Mouse (Mus musculus) stomach, postnatal 0 days (tissue): ENCODE results near the gene Dbt. TPM values are rescaled to one million over a fixed set of nuclear protein-coding genes. Genes with fewer than 3 reads are reported as not detected.
"Not testable (repeated sequence)": the region's sequence is repeated elsewhere in the genome, so short reads cannot be mapped to it uniquely, and the experiment has no call there.

Experiments used
- ATAC-seq: fragments of 200-750 bp; cut with Nextera tagmentation; 2 replicates; pipeline ENCODE4 v1.8.0; 2017; ENCODE audit not compliant: low FRiP score, low TSS enrichment
- DNase-seq: peaks from one replicate; pipeline ENCODE4 v3.0.0-alpha.2; 2016; ENCODE audit warnings: low spot score
- H3K27ac ChIP-seq: fragments of 300-500 bp; sonication (generic); replicated peaks from 2 replicates; pipeline ENCODE4 v1.5.1; 2014; ENCODE audit warnings: mild to moderate bottlenecking, control low read depth
- H3K27me3 ChIP-seq: fragments of 300-500 bp; sonication (generic); 2 replicates; pipeline ENCODE4 v1.6.1; 2014; ENCODE audit warnings: low read length; ENCODE audit not compliant: control insufficient read depth, insufficient read depth
- H3K36me3 ChIP-seq: fragments of 300-500 bp; sonication (generic); 2 replicates; pipeline ENCODE4 v1.6.1; 2014; ENCODE audit warnings: low read length, mixed read lengths; ENCODE audit not compliant: control insufficient read depth, insufficient read depth
- H3K4me1 ChIP-seq: fragments of 300-500 bp; sonication (generic); replicated peaks from 2 replicates; pipeline ENCODE4 v1.6.1; 2014; ENCODE audit warnings: antibody characterized with exemption; ENCODE audit not compliant: control insufficient read depth, insufficient read depth
- H3K4me2 ChIP-seq: fragments of 300-500 bp; sonication (generic); replicated peaks from 2 replicates; pipeline ENCODE4 v1.6.1; 2014; ENCODE audit warnings: low read depth, mild to moderate bottlenecking, control low read depth, moderate library complexity
- H3K4me3 ChIP-seq: fragments of 300-500 bp; sonication (generic); 2 replicates; pipeline ENCODE4 v1.5.1; 2014; ENCODE audit warnings: low read depth, low read length, control low read depth
- H3K9ac ChIP-seq: fragments of 300-500 bp; sonication (generic); 2 replicates; pipeline ENCODE4 v1.6.1; 2014; ENCODE audit warnings: mild to moderate bottlenecking, low read length, control low read depth, mixed read lengths
- H3K9me3 ChIP-seq: fragments of 300-500 bp; sonication (generic); 2 replicates; pipeline ENCODE4 v1.6.1; 2016; ENCODE audit warnings: low read length; ENCODE audit not compliant: control insufficient read depth
- CTCF ChIP-seq: IDR thresholded peaks from 2 replicates; pipeline ENCODE4 v1.5.1; 2016; ENCODE audit warnings: antibody characterized with exemption, low read depth, mild to moderate bottlenecking, moderate library complexity
- EP300 ChIP-seq: optimal IDR thresholded peaks from 2 replicates; pipeline ENCODE3; 2016; ENCODE audit warnings: antibody characterized with exemption
- WGBS: fragments of 180-500 bp; shearing (Covaris S2); extraction: QIAGEN DNeasy Blood & Tissue Kit; methylation state at CpG from one replicate; pipeline ENCODE4 v1.1.7; 2014; 5-methylcytosine and 5-hydroxymethylcytosine counted together
- polyA plus RNA-seq: library from polyadenylated mRNA; unstranded; fragments of >200 nt; fragmentation: Nextera tagmentation; extraction: Ambion mirVana; gene quantifications from 2 replicates; pipeline ENCODE4 v1.2.1, GENCODE M21; 2015

Gene Dbt
- polyA plus RNA-seq, 1 experiment from 2014 or later, result 11.1 TPM

GRCm38 (mm10) chr3:116551362-116551761 lies 38.5 kb downstream of the Dbt start:
- no peak overlapping the region for H3K4me3 ChIP-seq
- no peaks in the 10 kb centered on the region for H3K27me3 ChIP-seq
- no peaks in the 10 kb centered on the region for H3K9me3 ChIP-seq
- peaks cover 10% of the 10 kb centered on the region; the same call in 1 of the 2 replicates for H3K36me3 ChIP-seq
- TF ChIP-seq CTCF, result no peak
- no peak for TF ChIP-seq EP300
- ATAC-seq (no peak), DNase-seq (no peak)
- H3K9ac ChIP-seq, result no peak overlapping the region
- 83% methylated on average over 5 of the region's 5 CpGs for WGBS
- H3K4me1 ChIP-seq, result no peaks in the 10 kb centered on the region
- H3K27ac ChIP-seq, result no peak overlapping the region
- H3K4me2 ChIP-seq, result no peak overlapping the region

- not testable (repeated sequence) for H3K9me3 ChIP-seq, ATAC-seq, H3K4me3 ChIP-seq, H3K4me2 ChIP-seq, H3K4me1 ChIP-seq, H3K36me3 ChIP-seq, H3K27ac ChIP-seq, DNase-seq, H3K9ac ChIP-seq, H3K27me3 ChIP-seq
- 90% methylated on average over 13 of the region's 14 CpGs for WGBS
These were observed 48.4 kb downstream of the Dbt start for GRCm38 (mm10) chr3:116561315-116561714.

- Histone ChIP-seq H3K4me3 (no peak within 1 kb of the TSS), H3K9me3 (no peaks in the 10 kb centered on the region), H3K4me2 (peak within 1 kb of the TSS; percentile 32), H3K9ac (peak within 1 kb of the TSS; percentile 31; the same call in 1 of the 2 replicates), H3K4me1 (no peaks in the 10 kb centered on the region), H3K36me3 (no peaks in the 10 kb centered on the region), H3K27ac (no peak within 1 kb of the TSS), H3K27me3 (no peaks in the 10 kb centered on the region)
- WGBS, result 45% methylated on average over 7 of the region's 7 CpGs
- ATAC-seq (peak; percentile 90), DNase-seq (peak; percentile 54)
- TF ChIP-seq EP300, result no peak
- TF ChIP-seq CTCF, result no peak
These were observed 49.7 kb downstream of the Dbt start, which contains the start of gene Lrrc39 for GRCm38 (mm10) chr3:116562408-116563094. Lrrc39 (plus strand) TSS chr3:116562973.

- peak overlapping the region; percentile 32 for H3K4me2 ChIP-seq
- H3K4me3 ChIP-seq, result no peak overlapping the region
- no peaks in the 10 kb centered on the region for H3K4me1 ChIP-seq
These were observed 50.2 kb downstream of the Dbt start for GRCm38 (mm10) chr3:116563095-116563492.

DNA sequence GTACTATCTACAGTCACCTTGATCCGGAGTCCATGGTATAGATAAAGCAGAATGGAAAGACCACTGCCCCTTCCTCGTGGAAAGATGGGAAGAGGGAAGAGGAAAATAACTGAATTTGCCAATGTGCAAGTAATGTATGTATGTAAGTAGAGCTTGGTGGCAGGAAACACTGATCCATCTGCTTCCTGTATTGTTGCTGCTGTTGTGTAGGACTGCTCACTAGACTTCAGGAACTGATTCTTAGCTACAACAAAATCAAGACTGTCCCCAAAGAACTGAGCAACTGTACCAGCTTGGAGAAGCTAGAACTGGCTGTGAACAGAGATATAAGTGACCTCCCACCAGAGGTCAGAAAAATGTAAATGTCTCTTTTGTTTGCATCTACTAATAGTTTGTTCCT lies 57.8 kb downstream of the Dbt start:
- no peaks in the 10 kb centered on the region for H3K27me3 ChIP-seq
- H3K27ac ChIP-seq, result no peak overlapping the region
- TF ChIP-seq CTCF (no peak), EP300 (no peak)
- DNase-seq, result no peak
- no peaks in the 10 kb centered on the region for H3K9me3 ChIP-seq
- no peak overlapping the region for H3K4me3 ChIP-seq
- WGBS, result 61% methylated on average over 2 of the region's 2 CpGs
- no peaks in the 10 kb centered on the region for H3K4me1 ChIP-seq
- no peaks in the 10 kb centered on the region for H3K36me3 ChIP-seq
- no peak overlapping the region for H3K9ac ChIP-seq
- no peak for ATAC-seq
- H3K4me2 ChIP-seq, result no peak overlapping the region

More at GRCm38 (mm10) chr3:116563095-116563492, 50.2 kb downstream of the Dbt start:
- DNase-seq, result no peak
- peak overlapping the region; percentile 31; the same call in 1 of the 2 replicates for H3K9ac ChIP-seq
- ATAC-seq, result no peak
- H3K9me3 ChIP-seq, result no peaks in the 10 kb centered on the region
- no peak overlapping the region for H3K27ac ChIP-seq
- no peaks in the 10 kb centered on the region for H3K36me3 ChIP-seq
- H3K27me3 ChIP-seq, result no peaks in the 10 kb centered on the region
- 46% methylated on average over 7 of the region's 7 CpGs for WGBS
- TF ChIP-seq CTCF (no peak), EP300 (no peak)

DNA sequence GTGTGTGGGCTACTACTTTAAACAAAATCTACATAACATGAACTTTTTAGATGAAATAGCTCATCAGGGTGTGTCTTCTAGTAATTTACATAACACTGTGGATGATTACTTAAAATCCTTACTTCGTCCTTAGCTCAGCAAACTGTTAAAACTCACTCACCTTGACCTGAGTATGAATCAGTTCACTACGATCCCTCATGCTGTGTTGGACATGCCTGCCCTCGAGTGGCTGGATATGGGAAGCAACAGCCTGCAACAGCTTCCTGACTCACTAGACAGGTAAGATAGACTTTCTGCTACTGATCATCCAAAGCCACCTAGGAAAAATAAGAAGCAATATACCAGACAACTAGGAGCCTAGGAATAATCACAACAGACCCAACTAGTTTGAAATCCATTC lies 64.4 kb downstream of the Dbt start:
- TF ChIP-seq EP300 (no peak), CTCF (peak; percentile 77)
- H3K27me3 ChIP-seq, result no peaks in the 10 kb centered on the region
- no peak overlapping the region for H3K4me3 ChIP-seq
- H3K9ac ChIP-seq, result no peak overlapping the region
- DNase-seq (peak; percentile 52), ATAC-seq (peak; percentile 42; the same call in 1 of the 2 replicates)
- H3K4me1 ChIP-seq, result no peaks in the 10 kb centered on the region
- 0 out of 2 replicates have a peak, but pooled peaks cover 2% of the 10 kb centered on the region for H3K36me3 ChIP-seq
- no peak overlapping the region for H3K4me2 ChIP-seq
- no peaks in the 10 kb centered on the region for H3K9me3 ChIP-seq
- WGBS, result 42% methylated on average over 3 of the region's 3 CpGs
- H3K27ac ChIP-seq, result no peak overlapping the region
